Mouse (Mus musculus) spleen, adult 2 months (tissue): ENCODE measurements at regions not wholly inside any gene's neighbourhood (a gene's known extent, or its start where the extent isn't known, plus 50 kb on each side); places are given as distances from the start of the nearest gene placed in this dataset.

Experiments used
- DNase-seq, 2 experiments: peaks; one replicate each; pipeline versions ENCODE4 v3.0.0 to v3.0.0-alpha.2; 2012 to 2021; ENCODE audit warnings: low spot score in 2 of 2, low read depth in 1 of 2
- H3K27ac ChIP-seq: fragments of 200-500 bp; 2 replicates; pipeline ENCODE4 v1.5.1; 2012; ENCODE audit warnings: low read length, inconsistent platforms; ENCODE audit not compliant: insufficient read depth
- H3K27me3 ChIP-seq: fragments of 200-500 bp; 2 replicates; pipeline ENCODE4 v1.6.1; 2012; ENCODE audit warnings: mild to moderate bottlenecking, moderate library complexity, low read length, inconsistent platforms; ENCODE audit not compliant: control insufficient read depth, insufficient read depth
- H3K36me3 ChIP-seq: fragments of 200-500 bp; 2 replicates; pipeline ENCODE4 v1.6.1; 2012; ENCODE audit warnings: mild to moderate bottlenecking, low read length, inconsistent platforms; ENCODE audit not compliant: control insufficient read depth, insufficient read depth
- H3K4me1 ChIP-seq: fragments of 200-500 bp; 2 replicates; pipeline ENCODE4 v1.6.1; 2011; ENCODE audit warnings: inconsistent platforms; ENCODE audit not compliant: control insufficient read depth, insufficient read depth, insufficient read length
- H3K4me3 ChIP-seq: fragments of 200-500 bp; 2 replicates; pipeline ENCODE4 v1.5.1; 2011; ENCODE audit warnings: mild to moderate bottlenecking, inconsistent platforms; ENCODE audit not compliant: insufficient read depth, insufficient read length; ENCODE audit errors: extremely low read depth
- CTCF ChIP-seq: fragments of 200-500 bp; IDR thresholded peaks from 2 replicates; pipeline ENCODE4 v1.5.1; 2011; ENCODE audit warnings: mild to moderate bottlenecking, inconsistent platforms; ENCODE audit not compliant: insufficient read depth, insufficient read length, insufficient replicate concordance; ENCODE audit errors: extremely low read depth
- POLR2A ChIP-seq: fragments of 200-500 bp; IDR thresholded peaks from 2 replicates; pipeline ENCODE4 v1.6.1; 2011; ENCODE audit warnings: low read depth, low read length, inconsistent platforms
- WGBS: fragments of 180-500 bp; shearing (Covaris S2); methylation state at CpG from one replicate; pipeline ENCODE4 v1.1.7; 2018; 5-methylcytosine and 5-hydroxymethylcytosine counted together

DNA sequence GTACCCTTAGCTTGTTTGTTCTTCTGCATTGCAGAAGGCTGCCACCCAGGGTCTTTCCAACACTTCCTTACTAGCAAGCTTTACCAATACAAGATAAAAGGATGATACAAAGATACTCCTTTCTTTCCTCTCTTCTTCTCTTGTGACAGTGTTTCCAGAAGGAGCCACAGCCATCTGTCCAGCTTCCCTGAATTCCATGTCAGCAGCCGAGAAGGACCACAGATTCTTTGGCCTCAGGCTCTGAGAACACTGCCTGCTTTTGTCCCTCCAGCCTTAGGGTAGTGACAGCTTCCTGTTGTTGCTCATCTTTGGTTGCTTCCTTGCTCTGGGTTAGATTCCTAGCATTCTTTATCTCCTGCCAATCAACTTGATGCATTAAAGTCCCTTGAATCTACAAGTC, 60.4 kb upstream of the Fndc3a start:
- H3K36me3 ChIP-seq, result no peaks in the 10 kb centered on the region
- H3K4me1 ChIP-seq, result no peaks in the 10 kb centered on the region
- WGBS, result 83% methylated on average over 1 of the region's 1 CpGs
- TF ChIP-seq POLR2A (no peak), CTCF (no peak)
- no peak for DNase-seq
- no peaks in the 10 kb centered on the region for H3K27me3 ChIP-seq
- no peak overlapping the region for H3K27ac ChIP-seq
- H3K4me3 ChIP-seq, result no peak overlapping the region

DNA sequence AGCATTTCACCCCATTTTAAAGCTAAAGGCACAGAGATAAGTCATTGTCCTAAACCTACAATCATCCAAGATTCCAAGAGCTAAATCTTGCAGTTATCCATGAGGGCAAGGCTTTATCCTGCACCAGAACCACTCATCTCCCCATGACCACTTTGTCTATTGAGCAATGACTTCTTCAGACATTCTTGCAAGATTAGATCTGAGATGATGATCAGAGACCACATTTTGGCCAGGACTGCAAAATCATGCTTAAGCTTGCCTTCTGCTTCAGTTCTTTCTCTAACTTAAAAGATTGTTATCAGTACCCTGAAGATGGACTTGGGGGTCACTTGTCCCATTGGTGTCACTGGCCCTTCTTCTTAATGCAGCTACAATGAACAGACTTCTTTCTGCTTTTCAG, 50.3 kb upstream of the Fndc3a start:
- Histone ChIP-seq H3K36me3 (no peaks in the 10 kb centered on the region), H3K27me3 (no peaks in the 10 kb centered on the region), H3K27ac (no peak overlapping the region), H3K4me1 (no peaks in the 10 kb centered on the region), H3K4me3 (no peak overlapping the region)
- no peak for TF ChIP-seq POLR2A
- no peak for DNase-seq
